Mouse (Mus musculus): ENCODE data around the gene Olfr433. TPM values are rescaled to one million over a fixed set of nuclear protein-coding genes. Genes with fewer than 3 reads are reported as not detected.
"Not testable (repeated sequence)": the region's sequence is repeated elsewhere in the genome, so short reads cannot be mapped to it uniquely, and the experiment has no call there.

Gene Olfr433
- total and polyA plus RNA-seq, 3 experiments: 0.12 TPM; not detected in 2

GRCm38 (mm10) chr1:174038480-174038879 is 2.0 kb upstream of the Olfr433 start:
- Histone ChIP-seq H3K27ac (no peak overlapping the region; the same call in 1 of the 2 replicates), H3K4me3 (no peak overlapping the region), H3K36me3 (ENCODE audit: control insufficient read depth, insufficient read depth, low read length) (no peaks in the 10 kb centered on the region), H3K9ac (ENCODE audit: low read depth, low read length) (no peak overlapping the region), H3K79me2 (replicated peaks; ENCODE audit: control insufficient read depth, insufficient read depth, low read length) (no peaks in the 10 kb centered on the region), H3K4me1 (ENCODE audit: control insufficient read depth, insufficient read depth, low read length) (no peaks in the 10 kb centered on the region), H3K27me3 (ENCODE audit: control insufficient read depth, insufficient read depth, low read length) (no peaks in the 10 kb centered on the region)
- TF ChIP-seq POLR2A (IDR thresholded peaks at IDR 0.05; ENCODE audit: insufficient read depth, low read depth, low read length): no peak
- TF ChIP-seq CTCF (IDR thresholded peaks at IDR 0.05): no peak
- TF ChIP-seq EP300 (IDR thresholded peaks at IDR 0.05; ENCODE audit: insufficient read depth, low read depth, low read length): no peak
- DNase-seq: no peak
- WGBS: 70% methylated on average over 3 of the region's 3 CpGs
- intact Hi-C loops (cut with DNase I): no loop called here

DNA sequence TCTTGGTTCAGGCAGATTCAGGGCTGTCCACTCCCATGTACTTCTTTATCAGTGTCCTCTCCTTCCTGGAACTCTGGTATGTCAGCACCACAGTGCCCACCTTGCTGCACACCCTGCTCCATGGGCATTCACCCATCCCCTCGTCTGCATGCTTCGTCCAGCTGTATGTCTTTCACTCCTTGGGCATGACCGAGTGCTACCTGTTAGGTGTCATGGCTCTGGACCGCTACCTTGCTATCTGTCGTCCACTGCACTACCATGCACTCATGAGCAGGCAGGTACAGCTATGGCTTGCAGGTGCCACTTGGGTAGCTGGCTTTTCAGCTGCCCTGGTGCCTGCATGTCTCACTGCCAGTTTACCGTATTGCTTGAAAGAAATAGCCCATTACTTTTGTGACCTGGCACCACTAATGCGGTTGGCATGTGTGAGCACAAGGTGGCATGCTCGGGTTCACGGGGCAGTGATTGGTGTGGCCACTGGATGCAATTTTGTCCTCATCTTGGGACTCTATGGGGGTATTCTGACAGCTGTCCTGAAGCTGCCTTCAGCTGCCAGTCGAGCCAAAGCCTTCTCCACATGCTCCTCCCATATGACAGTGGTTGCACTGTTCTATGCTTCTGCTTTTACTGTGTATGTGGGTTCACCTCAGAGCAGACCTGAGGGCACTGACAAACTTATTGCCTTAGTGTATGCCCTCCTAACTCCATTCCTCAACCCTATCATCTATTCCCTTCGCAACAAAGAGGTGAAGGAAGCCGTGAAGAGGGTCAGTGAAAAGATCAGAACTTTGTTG is 1.8 kb downstream of the Olfr433 start:
- H3K27ac ChIP-seq; H3K79me2 ChIP-seq (replicated peaks; ENCODE audit: control insufficient read depth, insufficient read depth, low read length); H3K9ac ChIP-seq (ENCODE audit: low read depth, low read length); H3K36me3 ChIP-seq (ENCODE audit: control insufficient read depth, insufficient read depth, low read length); DNase-seq; H3K4me1 ChIP-seq (ENCODE audit: control insufficient read depth, insufficient read depth, low read length); H3K27me3 ChIP-seq (ENCODE audit: control insufficient read depth, insufficient read depth, low read length); H3K4me3 ChIP-seq; intact Hi-C loops (cut with DNase I): not testable (repeated sequence)
- 89% methylated on average over 12 of the region's 12 CpGs for WGBS

DNA sequence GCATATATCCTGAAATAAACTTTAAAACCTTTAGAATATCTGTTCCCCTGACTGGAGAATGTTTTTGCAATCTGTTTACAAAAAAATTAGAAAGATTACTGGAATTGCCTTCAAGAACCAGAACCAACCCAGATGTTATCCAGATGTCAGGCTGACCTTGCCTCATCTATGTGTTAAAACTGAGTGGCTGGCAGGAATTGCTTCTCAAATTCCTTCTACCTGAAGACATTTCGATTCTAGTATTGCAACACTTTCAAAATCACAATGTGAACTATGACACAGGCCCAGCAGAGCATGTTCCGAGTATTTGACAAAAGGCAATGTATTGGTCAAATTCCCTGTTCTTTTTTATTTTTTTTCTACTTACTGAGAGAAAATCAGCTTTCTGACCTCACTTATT is 3.9 kb downstream of the Olfr433 start:
- Histone ChIP-seq H3K4me1 (ENCODE audit: control insufficient read depth, insufficient read depth, low read length) (no peaks in the 10 kb centered on the region), H3K9ac (ENCODE audit: low read depth, low read length) (no peak overlapping the region), H3K4me3 (no peak overlapping the region), H3K79me2 (replicated peaks; ENCODE audit: control insufficient read depth, insufficient read depth, low read length) (no peaks in the 10 kb centered on the region), H3K36me3 (ENCODE audit: control insufficient read depth, insufficient read depth, low read length) (no peaks in the 10 kb centered on the region), H3K27ac (peak overlapping the region; percentile 8; the same call in 1 of the 2 replicates), H3K27me3 (ENCODE audit: control insufficient read depth, insufficient read depth, low read length) (no peaks in the 10 kb centered on the region)
- DNase-seq: peak in 1 of 2 experiments; percentile 21
- WGBS: 58% methylated on average over 2 of the region's 2 CpGs
- intact Hi-C loops (cut with DNase I): no loop called here
- no peak for TF ChIP-seq POLR2A (IDR thresholded peaks at IDR 0.05; ENCODE audit: insufficient read depth, low read depth, low read length)

- H3K36me3 ChIP-seq (ENCODE audit: control insufficient read depth, insufficient read depth, low read length); H3K4me1 ChIP-seq (ENCODE audit: control insufficient read depth, insufficient read depth, low read length); intact Hi-C loops (cut with DNase I); DNase-seq; H3K4me3 ChIP-seq; H3K79me2 ChIP-seq (replicated peaks; ENCODE audit: control insufficient read depth, insufficient read depth, low read length); H3K27ac ChIP-seq; H3K9ac ChIP-seq (ENCODE audit: low read depth, low read length); H3K27me3 ChIP-seq (ENCODE audit: control insufficient read depth, insufficient read depth, low read length): not testable (repeated sequence)
- WGBS: 79% methylated on average over 6 of the region's 6 CpGs
Observed at GRCm38 (mm10) chr1:174048227-174048626, 7.7 kb downstream of the Olfr433 start.

DNA sequence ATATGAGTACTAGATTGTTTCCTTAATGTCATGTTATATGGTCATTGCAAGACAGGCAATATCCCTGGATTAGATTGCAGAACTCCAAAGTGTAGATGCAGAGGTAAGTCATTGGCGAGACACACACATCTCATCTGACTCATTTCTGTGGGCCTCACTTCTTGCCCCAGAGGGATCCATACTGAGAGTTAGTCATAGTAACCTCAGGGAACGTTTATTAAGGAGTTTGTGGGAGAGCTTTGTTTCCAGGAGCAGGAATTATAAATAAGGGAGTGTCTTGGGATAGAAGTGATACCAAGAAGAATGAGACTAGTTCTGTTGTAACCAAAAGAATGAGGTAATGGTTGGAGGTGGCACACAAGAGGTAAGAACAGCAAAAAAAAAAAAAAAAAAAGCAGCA is 8.4 kb downstream of the Olfr433 start, which contains the start of gene Olfr432:
Gene Olfr432, plus strand, starts transcription at position 313 of the 400 bp plus-strand sequence.
- H3K4me1 ChIP-seq (ENCODE audit: control insufficient read depth, insufficient read depth, low read length): peaks cover 1% of the 10 kb centered on the region
- no peaks in the 10 kb centered on the region for H3K36me3 ChIP-seq (ENCODE audit: control insufficient read depth, insufficient read depth, low read length)
- no peak within 1 kb of the TSS for H3K9ac ChIP-seq (ENCODE audit: low read depth, low read length)
- H3K27me3 ChIP-seq (ENCODE audit: control insufficient read depth, insufficient read depth, low read length): no peaks in the 10 kb centered on the region
- WGBS: 56% methylated on average over 2 of the region's 2 CpGs
- no peak within 1 kb of the TSS for H3K27ac ChIP-seq
- H3K4me3 ChIP-seq: no peak within 1 kb of the TSS
- DNase-seq: no peak
- TF ChIP-seq POLR2A (IDR thresholded peaks at IDR 0.05; ENCODE audit: insufficient read depth, low read depth, low read length): no peak
- TF ChIP-seq CTCF (IDR thresholded peaks at IDR 0.05): no peak
- no peak for TF ChIP-seq EP300 (IDR thresholded peaks at IDR 0.05; ENCODE audit: insufficient read depth, low read depth, low read length)
- no peaks in the 10 kb centered on the region for H3K79me2 ChIP-seq (replicated peaks; ENCODE audit: control insufficient read depth, insufficient read depth, low read length)
- intact Hi-C loops (cut with DNase I): no loop called here

DNA sequence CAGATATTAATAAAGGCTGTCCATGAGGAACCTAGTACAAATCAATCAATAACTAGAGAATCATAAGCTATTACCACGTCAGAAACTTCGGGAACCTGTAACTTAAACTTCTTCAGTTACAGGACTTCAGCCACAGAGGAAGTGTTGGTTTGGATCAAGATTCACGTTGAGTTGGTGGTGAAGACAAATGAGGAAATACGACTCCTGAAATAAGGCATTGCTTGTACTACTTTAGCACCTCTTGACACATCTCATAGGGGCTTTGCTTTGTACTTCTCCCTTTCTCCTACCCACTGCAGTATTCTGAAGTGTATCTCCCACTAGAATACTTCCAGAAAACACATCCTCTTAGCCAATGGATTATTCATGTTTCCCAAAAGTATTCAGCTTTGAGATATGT is 8.9 kb downstream of the Olfr433 start:
- 68% methylated on average over 4 of the region's 4 CpGs for WGBS
- H3K4me1 ChIP-seq (ENCODE audit: control insufficient read depth, insufficient read depth, low read length); H3K27me3 ChIP-seq (ENCODE audit: control insufficient read depth, insufficient read depth, low read length); intact Hi-C loops (cut with DNase I); H3K79me2 ChIP-seq (replicated peaks; ENCODE audit: control insufficient read depth, insufficient read depth, low read length); H3K4me3 ChIP-seq; H3K9ac ChIP-seq (ENCODE audit: low read depth, low read length); DNase-seq; H3K36me3 ChIP-seq (ENCODE audit: control insufficient read depth, insufficient read depth, low read length); H3K27ac ChIP-seq: not testable (repeated sequence)
